Mouse (Mus musculus): ENCODE measurements around the gene Adprhl2.

Gene Adprhl2

DNA sequence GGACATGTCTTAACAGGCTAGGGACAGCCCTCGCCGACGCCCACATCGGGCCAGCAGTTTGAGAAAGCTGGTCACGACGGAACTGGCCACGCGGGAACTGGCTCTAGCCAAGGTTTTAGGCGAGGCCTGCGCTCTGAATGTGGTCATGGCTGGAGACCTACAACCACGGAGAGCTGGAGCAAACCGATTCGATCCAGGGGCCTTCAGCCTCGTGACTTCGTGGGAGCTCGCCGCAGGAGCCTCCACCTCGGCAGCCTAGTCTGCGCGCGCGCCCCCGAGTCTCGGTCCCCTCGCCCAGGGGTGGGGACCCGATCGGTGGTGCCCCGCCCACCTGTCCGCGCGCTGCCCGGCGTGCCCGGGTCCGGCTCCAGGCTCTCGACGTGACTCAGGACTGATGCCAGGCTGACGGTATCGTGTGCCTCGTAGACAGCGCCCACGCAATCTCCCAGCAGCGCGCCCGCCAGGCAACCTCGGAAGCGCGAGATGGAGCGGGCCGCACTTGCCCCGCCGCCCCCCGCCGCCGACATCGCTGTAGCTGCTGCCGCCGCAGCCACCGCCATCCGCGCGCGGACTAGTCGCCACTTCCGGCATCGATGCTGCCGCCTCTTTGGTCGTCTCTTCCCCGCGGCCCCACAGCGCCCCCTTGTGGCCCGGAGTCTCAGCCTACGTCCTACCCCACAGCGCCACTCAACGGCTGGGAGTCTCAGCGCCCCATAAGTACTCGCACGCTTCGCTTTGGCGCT, at the start of gene Adprhl2:
TSS of gene Adprhl2 (minus strand) at position 593 of the 743 bp plus-strand sequence.
- DNase-seq = peak; percentile 96

DNA sequence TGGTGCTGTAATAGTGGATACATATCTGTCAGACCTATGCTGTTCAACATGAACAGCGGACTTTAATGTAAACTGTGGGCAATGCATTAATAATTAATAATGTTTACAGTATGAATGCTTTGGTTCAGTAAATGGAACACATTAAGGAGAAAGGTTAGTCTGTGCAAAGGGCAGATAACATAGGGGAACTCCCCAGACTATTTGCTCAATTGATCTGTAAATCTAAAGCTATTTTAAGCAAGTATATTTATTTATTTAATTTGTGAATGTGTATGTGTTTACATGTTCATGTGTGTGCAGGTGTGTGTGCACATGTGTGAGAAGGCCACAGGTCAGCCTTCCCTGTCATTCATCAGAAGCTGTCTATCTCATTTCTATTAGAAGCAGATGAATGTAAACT, 38.6 kb upstream of the Adprhl2 start:
- DNase-seq = no peak

- no peak for DNase-seq
Observed at GRCm38 (mm10) chr4:126343451-126343850, 21.9 kb upstream of the Adprhl2 start.

DNA sequence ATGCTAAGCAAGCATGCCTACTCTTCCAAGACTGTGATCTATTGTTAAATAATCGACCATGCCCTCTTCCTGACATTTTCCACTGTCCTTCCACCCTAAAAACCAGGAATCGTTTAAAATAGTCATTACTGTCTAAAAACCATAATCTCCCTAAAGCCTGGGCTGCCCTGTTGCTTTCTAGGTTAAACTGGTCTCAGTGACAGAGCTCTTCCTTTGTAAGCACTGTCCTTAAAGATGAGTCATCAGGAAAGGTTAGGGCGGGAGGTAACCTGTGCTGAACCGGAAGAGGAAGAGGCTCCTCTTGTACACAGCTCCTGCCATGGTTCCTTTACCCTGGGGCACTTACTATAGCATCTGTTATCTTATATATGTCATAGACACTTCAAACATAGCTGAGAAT, 18.0 kb upstream of the Adprhl2 start:
- no peak for DNase-seq

DNA sequence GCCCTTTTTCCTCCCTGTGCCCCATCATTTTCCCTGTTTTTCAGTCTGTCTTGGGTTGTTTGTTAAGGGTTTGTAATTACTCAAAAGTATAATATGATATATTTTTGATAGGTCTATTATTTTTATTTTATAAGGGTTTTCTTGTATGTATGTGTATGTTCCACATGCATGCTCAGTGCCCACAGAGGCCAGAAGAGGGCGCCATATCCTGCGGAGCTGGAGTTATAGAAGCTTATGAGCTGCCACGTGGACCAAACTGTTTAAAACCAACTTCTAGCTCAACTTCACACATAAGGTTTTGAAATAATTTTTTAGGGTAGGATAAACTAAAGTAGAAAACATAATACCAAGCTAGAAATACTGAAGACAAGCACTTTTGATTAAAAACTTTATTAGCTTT, 10.9 kb upstream of the Adprhl2 start:
- DNase-seq = no peak

- DNase-seq = no peak
Observed at GRCm38 (mm10) chr4:126331751-126332150, 10.2 kb upstream of the Adprhl2 start.

- DNase-seq = no peak
Observed at GRCm38 (mm10) chr4:126330295-126330694, 8.8 kb upstream of the Adprhl2 start.

DNA sequence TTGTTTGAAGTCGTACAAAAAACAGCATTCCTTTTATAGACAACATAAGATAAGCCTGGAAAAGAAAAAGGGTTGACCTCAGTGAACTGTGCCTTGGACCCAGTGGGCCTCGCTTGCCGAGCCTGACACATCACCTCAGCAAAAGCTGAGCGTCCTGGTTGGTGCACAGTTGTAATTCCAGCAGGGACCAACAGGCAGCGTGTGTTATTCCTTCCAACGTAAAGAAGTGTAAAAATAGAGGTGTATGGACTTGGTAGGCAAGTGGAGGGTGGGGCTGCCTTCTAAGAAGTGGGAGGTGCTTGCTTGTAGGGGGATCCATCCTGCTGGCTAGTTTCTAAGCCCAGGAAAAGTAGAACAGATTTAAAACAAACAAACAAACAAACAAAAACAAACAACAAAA, 4.5 kb upstream of the Adprhl2 start:
- no peak for DNase-seq

DNA sequence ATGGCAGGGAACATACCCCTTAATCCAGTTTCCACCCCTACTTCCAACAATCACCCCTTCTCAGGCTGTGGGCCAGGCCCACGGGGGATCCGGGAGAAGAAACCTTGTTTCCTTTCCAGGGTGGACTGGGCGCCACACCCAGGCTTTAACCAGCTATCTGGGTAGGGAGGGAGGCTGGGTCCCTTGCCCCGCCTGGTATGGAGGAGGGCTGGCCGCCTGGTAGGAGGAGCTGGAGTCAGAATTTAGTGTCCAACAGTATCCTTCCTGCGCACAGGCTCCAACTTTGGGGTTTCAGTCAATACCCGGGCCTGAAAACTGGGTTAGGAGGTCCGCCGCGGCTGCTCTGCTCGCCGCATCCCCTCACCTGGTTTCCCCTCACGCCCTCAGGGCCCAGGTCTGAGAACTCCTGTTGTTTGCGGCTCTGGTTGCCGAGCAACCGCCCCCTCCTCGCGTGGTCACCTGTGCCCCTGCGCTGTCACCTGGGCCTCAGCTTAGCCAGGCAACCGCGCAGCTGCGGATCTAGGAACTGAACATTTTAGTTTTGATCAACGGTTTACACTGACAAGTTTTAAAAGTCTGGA, 3.9 kb upstream of the Adprhl2 start, which contains the start of gene Tekt2:
TSS of gene Tekt2 (minus strand) at position 408 of the 581 bp plus-strand sequence.
- DNase-seq = no peak

GRCm38 (mm10) chr4:126324861-126325260, 3.4 kb upstream of the Adprhl2 start:
- peak; percentile 22 for DNase-seq

DNA sequence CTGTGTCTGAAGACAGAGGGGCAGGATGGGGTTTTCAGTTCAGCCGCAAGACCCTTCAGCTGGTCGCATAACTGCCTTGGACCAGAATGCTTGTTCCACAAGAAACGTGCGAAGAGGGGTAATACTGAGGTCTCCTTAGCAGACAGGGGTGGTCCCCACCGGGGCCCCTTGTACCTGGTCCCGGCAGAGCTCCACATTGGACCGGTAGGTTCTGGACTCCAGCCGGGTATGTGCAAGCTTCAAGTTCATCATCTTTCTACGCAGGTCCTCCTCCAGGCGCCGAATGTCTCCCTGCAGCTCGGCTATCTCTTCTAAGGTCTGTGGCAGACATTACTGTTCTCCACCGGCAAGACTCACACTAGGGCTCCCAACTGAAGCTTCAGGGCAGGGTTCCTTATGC, 1.1 kb upstream of the Adprhl2 start:
- no peak for DNase-seq

DNA sequence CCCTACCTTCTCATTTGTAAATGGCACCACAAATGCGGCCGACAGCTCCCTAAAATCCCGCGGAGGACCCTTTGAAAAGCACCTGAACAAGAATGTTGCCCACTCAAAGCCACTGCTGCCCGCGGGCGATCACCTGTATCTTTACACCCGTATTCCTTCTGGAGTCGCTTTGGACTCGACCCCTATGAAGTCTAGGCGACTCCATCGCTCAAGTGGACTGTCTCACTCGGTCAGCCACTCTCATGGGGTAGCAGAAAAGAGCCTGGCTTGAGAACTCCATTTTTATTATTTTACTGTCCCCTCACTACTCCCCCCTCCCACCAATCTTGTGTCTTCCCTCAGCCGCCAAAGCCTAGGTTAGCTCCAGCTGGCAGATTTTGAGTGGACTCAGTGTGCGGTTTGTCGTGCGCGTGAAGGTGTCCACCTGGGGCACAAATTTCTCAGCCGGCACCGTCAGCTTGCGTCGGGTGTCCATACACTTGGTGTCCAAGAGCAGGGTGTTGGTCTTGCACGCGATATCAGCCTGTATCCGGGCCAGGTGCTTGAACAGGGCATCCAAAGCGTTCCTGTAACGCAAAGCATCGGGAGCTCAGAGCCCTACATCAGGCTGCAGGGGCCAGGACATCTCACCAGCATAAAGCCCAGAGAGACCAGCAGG, 480 bp upstream of the Adprhl2 start:
- peak; percentile 57 for DNase-seq

- peak; percentile 10 for DNase-seq
Observed at GRCm38 (mm10) chr4:126319806-126320205, 1.7 kb downstream of the Adprhl2 start.

DNA sequence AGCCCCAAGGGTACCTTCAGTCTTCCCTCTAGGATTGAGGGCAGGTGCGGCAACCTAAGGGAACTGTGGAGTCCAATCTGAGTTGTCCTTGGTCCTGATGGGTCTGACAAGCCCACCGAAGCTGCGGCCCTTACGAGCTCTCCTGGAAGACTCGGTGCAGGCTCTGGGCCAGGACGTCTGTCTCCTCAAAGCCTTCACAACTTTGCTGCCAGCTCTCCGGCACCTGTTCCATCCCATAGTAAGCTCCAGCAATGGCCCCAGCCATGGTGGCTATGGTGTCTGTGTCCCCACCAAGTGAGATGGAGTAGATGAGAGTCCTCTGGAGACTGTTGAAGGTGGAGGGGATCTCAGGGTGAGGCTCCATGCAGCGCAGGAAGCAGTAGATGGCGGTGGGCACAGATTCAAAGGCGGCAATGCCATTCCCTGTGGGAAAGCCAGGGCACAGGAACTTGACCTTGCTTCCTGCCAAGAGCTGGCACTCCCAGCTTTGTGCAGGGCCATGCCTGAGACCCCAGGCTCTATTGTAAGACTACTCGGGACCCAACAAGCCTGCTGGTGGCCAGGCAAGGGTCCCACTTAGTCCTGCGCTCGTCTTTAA, 5.0 kb downstream of the Adprhl2 start:
- DNase-seq = peak; percentile 36

DNA sequence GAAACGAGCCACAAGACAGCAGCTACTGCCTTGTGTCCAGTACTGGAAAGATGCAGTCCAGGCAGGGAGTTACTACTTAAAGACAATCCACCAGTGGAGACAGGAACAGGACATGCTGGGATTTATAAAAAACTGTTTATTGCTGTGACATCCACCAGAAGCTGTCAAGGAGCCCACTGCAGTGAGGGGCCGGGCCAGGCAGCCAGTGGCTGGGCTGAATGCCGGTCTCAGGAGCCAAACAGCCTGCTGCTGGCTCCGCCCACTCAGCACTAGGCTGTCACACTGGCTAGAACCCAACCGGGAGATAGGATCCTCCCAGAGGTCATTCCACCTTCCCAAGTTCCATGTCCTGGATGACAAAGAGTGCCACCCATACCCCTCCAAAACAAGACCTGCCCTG, 5.6 kb downstream of the Adprhl2 start:
- DNase-seq = peak; percentile 52

DNA sequence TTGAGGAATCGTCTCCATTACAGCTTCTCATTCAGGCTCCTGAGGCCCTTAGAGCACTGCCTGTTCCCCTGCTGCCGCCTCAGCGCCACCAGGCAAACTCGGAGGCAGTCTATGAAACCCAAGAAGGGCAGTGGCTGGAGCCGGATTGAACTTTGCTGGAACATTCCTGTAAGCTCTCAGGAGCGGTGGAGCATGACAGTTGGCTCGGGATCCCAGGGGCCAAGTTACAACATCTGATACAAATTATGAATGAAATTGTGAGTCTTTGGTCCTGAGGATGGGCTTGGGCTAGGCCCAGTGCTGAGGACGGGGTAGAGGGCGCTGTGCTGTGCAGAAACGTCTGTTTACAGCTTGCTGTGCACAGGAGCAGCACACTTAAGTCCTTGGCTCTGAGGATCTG, 7.1 kb downstream of the Adprhl2 start:
- DNase-seq = peak; percentile 11

- peak; percentile 16 for DNase-seq
Observed at GRCm38 (mm10) chr4:126313202-126313601, 8.3 kb downstream of the Adprhl2 start.

- DNase-seq = no peak
Observed at GRCm38 (mm10) chr4:126311566-126312200, 9.8 kb downstream of the Adprhl2 start.

GRCm38 (mm10) chr4:126310344-126310743, 11.2 kb downstream of the Adprhl2 start:
- peak; percentile 47 for DNase-seq

DNA sequence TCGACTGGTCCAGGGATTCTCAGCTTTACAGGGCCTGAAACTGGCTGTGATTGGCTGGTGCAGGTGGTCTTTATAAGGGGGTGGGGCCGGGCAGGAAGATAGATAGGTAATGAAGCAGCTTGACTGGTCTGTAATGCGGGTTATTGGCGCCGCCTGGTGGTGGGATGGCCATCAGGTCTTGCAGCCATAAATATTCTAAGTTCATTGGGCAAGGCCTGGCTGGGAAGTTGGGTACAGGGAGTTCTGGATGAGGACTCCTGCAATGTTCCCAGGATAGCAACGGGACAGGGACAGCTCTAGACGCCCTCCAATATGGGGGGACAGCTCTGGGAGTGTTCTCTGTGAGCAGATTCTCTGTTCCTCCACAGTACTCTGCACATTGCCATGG, 11.6 kb downstream of the Adprhl2 start:
- peak; percentile 88 for DNase-seq

DNA sequence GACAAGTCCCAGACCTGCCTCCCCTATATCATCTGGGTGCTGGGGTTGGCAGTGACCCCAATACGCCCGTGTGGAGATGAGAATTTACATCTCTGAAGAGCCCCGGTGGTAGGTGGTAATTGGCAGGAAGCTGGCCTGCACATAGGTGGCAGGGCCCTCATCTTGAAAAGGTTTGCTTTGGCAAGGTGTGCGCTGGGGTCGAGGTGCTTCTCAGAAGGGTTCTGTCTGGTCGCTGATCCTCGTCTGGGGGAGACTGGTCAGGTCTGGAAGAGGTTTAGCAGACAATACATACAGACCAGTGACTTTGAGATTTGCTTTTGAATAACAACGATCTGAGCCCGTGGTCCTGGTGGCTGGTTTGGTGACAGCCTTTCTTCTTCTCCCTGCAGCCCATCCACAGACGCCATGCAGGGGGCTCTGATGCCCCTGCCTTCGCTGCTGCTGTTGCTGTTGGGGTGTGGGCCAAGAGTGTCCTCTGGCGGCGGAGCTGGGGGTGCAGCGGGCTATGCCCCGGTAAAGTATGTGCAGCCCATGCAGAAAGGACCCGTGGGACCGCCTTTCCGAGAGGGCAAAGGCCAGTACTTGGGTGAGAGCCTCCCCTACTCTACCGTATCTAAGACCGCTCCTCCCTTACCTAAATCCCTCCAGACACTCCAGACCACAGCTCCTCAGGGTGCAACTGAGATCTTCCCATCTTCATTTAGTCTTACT, 12.1 kb downstream of the Adprhl2 start:
- peak; percentile 62 for DNase-seq

DNA sequence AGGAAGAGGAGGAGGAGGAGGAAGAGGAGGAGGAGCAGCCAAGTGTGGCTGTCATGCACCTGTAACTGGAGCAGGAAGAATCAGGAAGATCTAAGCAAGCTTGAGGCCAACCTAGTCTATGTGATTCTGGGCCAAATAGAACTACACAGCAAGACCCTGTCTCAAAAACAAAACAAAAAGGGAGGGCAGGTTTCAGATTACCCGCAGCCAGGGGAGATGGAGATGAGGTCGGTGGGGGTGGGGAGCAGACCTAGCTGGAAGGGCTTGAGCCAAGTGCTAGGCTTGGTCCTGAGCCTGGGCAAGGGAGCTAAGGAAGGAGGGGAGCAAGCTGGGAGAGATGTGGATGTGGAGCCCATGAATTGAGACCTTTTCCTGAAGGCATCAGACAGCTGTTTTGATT, 14.7 kb downstream of the Adprhl2 start:
- DNase-seq = no peak

GRCm38 (mm10) chr4:126306058-126306457, 15.4 kb downstream of the Adprhl2 start:
- DNase-seq = no peak
